ENCODE assay signal across 10 mouse cellular contexts in genomic region chr13:23950928-23951327, GRCm38 (mm10). TPM values are rescaled to one million over a fixed set of nuclear protein-coding genes. Genes with fewer than 3 reads are reported as not detected.
DNase-seq lines count a peak whose midpoint lies in the region; ATAC-seq and TF ChIP-seq lines count a peak whose summit lies in the region.
"Had no signal": no experiment of that assay in that cellular context is flagged by ENCODE, and none has a peak within 500 bp of the region (broad histone marks: within the 10 kb centered on the region; RNA-seq: fewer than 3 reads in every experiment).

No protein-coding gene starts in this region.

- no peak overlapping the region for H3K9ac ChIP-seq in CH12.LX (ENCODE audit: insufficient read depth, low read depth)
- H3K9ac ChIP-seq in hindbrain, embryonic 16.5 days (ENCODE audit: low read depth, low read length), result no peak overlapping the region
- H3K9ac ChIP-seq: heart, embryonic 12.5 days; liver, embryonic 13.5 days had no signal

- dilution Hi-C loops in CH12.LX (cut with MboI; ENCODE audit: extremely low pct_ligation_motif_present, extremely low pct_unique_long_range_greater_than_20kb, low sequenced_read_pairs), result no loop called here

- H3K4me2 ChIP-seq in CH12.LX (ENCODE audit: insufficient read depth, low read depth, poor library complexity, severe bottlenecking), result no peak overlapping the region
- H3K4me2 ChIP-seq in hindbrain, embryonic 16.5 days (ENCODE audit: low read length), result no peak overlapping the region
- H3K4me2 ChIP-seq: heart, embryonic 12.5 days; liver, embryonic 13.5 days had no signal

- H3K27me3 ChIP-seq in CH12.LX (replicated peaks), result no peaks in the 10 kb centered on the region
- no peaks in the 10 kb centered on the region for H3K27me3 ChIP-seq in hindbrain, embryonic 16.5 days (replicated peaks; ENCODE audit: control insufficient read depth, insufficient read depth, low read length)
- H3K27me3 ChIP-seq: liver, embryonic 13.5 days had no signal

- no peaks in the 10 kb centered on the region for H3K79me2 ChIP-seq in CH12.LX (replicated peaks; ENCODE audit: control insufficient read depth, extremely low read depth, insufficient read depth, poor library complexity, severe bottlenecking)

- in situ Hi-C loops in CH12.LX (cut with MboI; ENCODE audit: low pct_ligation_motif_present, low pct_unique_long_range_greater_than_20kb, low sequenced_read_pairs), result no loop called here

- ATAC-seq in megakaryocyte-erythroid progenitor cell, adult 5-6 weeks (replicated peaks; ENCODE audit: low FRiP score, low TSS enrichment, poor library complexity, severe bottlenecking), result 0 out of 2 replicates have a peak, but pooled peaks have one; percentile 55
- ATAC-seq in hindbrain, embryonic 16.5 days, result no peak
- ATAC-seq in erythroid progenitor cell, adult 5-6 weeks (replicated peaks; ENCODE audit: low FRiP score, poor library complexity, severe bottlenecking), result no peak

- no peak overlapping the region for H3K4me3 ChIP-seq in CH12.LX (replicated peaks in 1 of 3; ENCODE audit: low read depth in 2 of 3, low read length in 2 of 3, poor library complexity in 1 of 3)
- no peak overlapping the region for H3K4me3 ChIP-seq in hindbrain, embryonic 16.5 days (ENCODE audit: low read length)
- H3K4me3 ChIP-seq: heart, embryonic 12.5 days; liver, embryonic 13.5 days had no signal

- peak; percentile 38 for TF ChIP-seq RAD21 in CH12.LX (IDR thresholded peaks at IDR 0.05; ENCODE audit: low read depth, low read length)

- peak; percentile 33 to 58; a peak in 3 of 4 replicates for TF ChIP-seq CTCF in CH12.LX (conservative IDR thresholded peaks at IDR 0.05 in 1 of 2, IDR thresholded peaks at IDR 0.05 in 1 of 2; ENCODE audit: low read depth in 2 of 2, low read length in 2 of 2)
- peak; percentile 26; the same call in 1 of the 2 replicates for TF ChIP-seq CTCF in brain, embryonic 14.5 days (IDR thresholded peaks at IDR 0.05; ENCODE audit: borderline replicate concordance, extremely low read depth, insufficient read depth, insufficient read length)

- TF ChIP-seq EP300 in CH12.LX (IDR thresholded peaks at IDR 0.05; ENCODE audit: low read length), result no peak

- H3K9me3 ChIP-seq in CH12.LX (replicated peaks; ENCODE audit: low read length), result no peaks in the 10 kb centered on the region
- H3K9me3 ChIP-seq in hindbrain, embryonic 16.5 days (ENCODE audit: control insufficient read depth, low read length), result no peaks in the 10 kb centered on the region
- H3K9me3 ChIP-seq: heart, embryonic 12.5 days; liver, embryonic 13.5 days had no signal

- H3K36me3 ChIP-seq in CH12.LX (replicated peaks in 1 of 2; ENCODE audit: control insufficient read depth in 1 of 2, insufficient read depth in 1 of 2, low read length in 1 of 2), result no peaks in the 10 kb centered on the region
- H3K36me3 ChIP-seq in hindbrain, embryonic 16.5 days (ENCODE audit: control insufficient read depth, insufficient read depth, low read length), result no peaks in the 10 kb centered on the region
- H3K36me3 ChIP-seq: heart, embryonic 12.5 days; liver, embryonic 13.5 days had no signal

- peak; percentile 6 to 33 for DNase-seq in heart, adult 18-20 months
- no peak for DNase-seq in heart, adult 9 months (ENCODE audit: low spot score in 2 of 2)
- peak; percentile 29 for DNase-seq in CH12.LX (ENCODE audit: extremely low read depth)
- no peak for DNase-seq in brain, embryonic 14.5 days (ENCODE audit: low read depth)
- DNase-seq in urinary bladder, postnatal 25 days (ENCODE audit: low spot score), result no peak
- DNase-seq: liver, embryonic 13.5 days had no signal

- TF ChIP-seq POLR2A in CH12.LX (IDR thresholded peaks at IDR 0.05; ENCODE audit: low read depth, low read length), result no peak
- no peak for TF ChIP-seq POLR2A in brain, embryonic 14.5 days (IDR thresholded peaks at IDR 0.05; ENCODE audit: borderline replicate concordance, extremely low read depth, insufficient read depth, insufficient read length, poor library complexity, severe bottlenecking)

- 75% methylated on average over 3 of the region's 3 CpGs for WGBS in hindbrain, embryonic 16.5 days

- H3K27ac ChIP-seq in CH12.LX (ENCODE audit: insufficient read depth, low read depth), result no peak overlapping the region
- H3K27ac ChIP-seq in hindbrain, embryonic 16.5 days (ENCODE audit: low read depth, low read length), result no peak overlapping the region
- H3K27ac ChIP-seq: liver, embryonic 13.5 days had no signal

- peaks cover 3 to 9% of the 10 kb centered on the region in 2 experiments; a peak in 3 of 4 replicates for H3K4me1 ChIP-seq in CH12.LX (ENCODE audit: control insufficient read depth in 1 of 2, insufficient read depth in 2 of 2)
- H3K4me1 ChIP-seq in hindbrain, embryonic 16.5 days (ENCODE audit: control insufficient read depth, insufficient read depth, low read depth, low read length), result no peaks in the 10 kb centered on the region; the same call in 1 of the 2 replicates
- H3K4me1 ChIP-seq: heart, embryonic 12.5 days; liver, embryonic 13.5 days had no signal

TF ChIP-seq in CH12.LX, 34 proteins besides CTCF, POLR2A, EP300 and RAD21 (continues in another document):
- TF ChIP-seq SMC3 (IDR thresholded peaks at IDR 0.05; ENCODE audit: low read depth, low read length), result peak; percentile 51
- TF ChIP-seq ZKSCAN1 (IDR thresholded peaks at IDR 0.05; ENCODE audit: borderline replicate concordance, low read depth, low read length), result no peak
- TF ChIP-seq SIN3A (IDR thresholded peaks at IDR 0.05; ENCODE audit: low read length), result no peak
- TF ChIP-seq MYC (IDR thresholded peaks at IDR 0.05; ENCODE audit: low read depth, low read length), result no peak
- TF ChIP-seq RCOR1 (conservative IDR thresholded peaks at IDR 0.05; ENCODE audit: low read depth, low read length), result no peak
- no peak for TF ChIP-seq PAX5 (IDR thresholded peaks at IDR 0.05; ENCODE audit: low read length)
- TF ChIP-seq ETS1 (conservative IDR thresholded peaks at IDR 0.05; ENCODE audit: low read depth, low read length), result no peak
- TF ChIP-seq CHD1 (IDR thresholded peaks at IDR 0.05; ENCODE audit: low read depth, low read length), result no peak
- no peak for TF ChIP-seq MXI1 (IDR thresholded peaks at IDR 0.05; ENCODE audit: low read depth, low read length)
- TF ChIP-seq ZC3H11A (IDR thresholded peaks at IDR 0.05; ENCODE audit: low read depth, low read length), result no peak
- no peak for TF ChIP-seq E2F4 (IDR thresholded peaks at IDR 0.05; ENCODE audit: insufficient replicate concordance, low read depth, low read length)
- TF ChIP-seq UBTF (IDR thresholded peaks at IDR 0.05; ENCODE audit: low read depth, low read length), result no peak
- 0 out of 2 replicates have a peak, but pooled peaks have one; percentile 17 for TF ChIP-seq BHLHE40 (IDR thresholded peaks at IDR 0.05; ENCODE audit: low read depth, low read length)
- no peak for TF ChIP-seq HCFC1 (IDR thresholded peaks at IDR 0.05; ENCODE audit: low read depth, low read length)

RNA-seq across cellular contexts. Expression of gene Hist1h2aa, which starts 16.7 kb away (rescaled TPM):
- not detected for total RNA-seq in heart, adult 18-20 months (2021)
- not detected in 2 replicates for total RNA-seq in CH12.LX (2012; rRNA removed)
- total RNA-seq in CH12.LX (2014; rRNA removed), result not detected in 2 replicates
- polyA plus RNA-seq in CH12.LX (2012; ENCODE audit: insufficient read length, low read depth), result not detected in 2 replicates
- polyA plus RNA-seq in brain, embryonic 14.5 days (2012; rRNA removed), result not detected in 2 replicates
- not detected in 2 replicates for total RNA-seq in megakaryocyte-erythroid progenitor cell, adult 5-6 weeks (2014; fragmentation: Nextera tagmentation)
- total RNA-seq in megakaryocyte-erythroid progenitor cell, adult 5-6 weeks (2017), result not detected in 2 replicates
- not detected in 2 replicates for polyA plus RNA-seq in hindbrain, embryonic 16.5 days (2015; fragmentation: Nextera tagmentation; extraction: Ambion mirVana)
- not detected in 2 replicates for total RNA-seq in erythroid progenitor cell, adult 5-6 weeks (2015; ENCODE audit: low replicate concordance)
- total RNA-seq in erythroid progenitor cell, adult 5-6 weeks (2017; ENCODE audit: low replicate concordance), result not detected in 2 replicates
- polyA plus RNA-seq: heart, embryonic 12.5 days; liver, embryonic 13.5 days had no signal

RNA-seq across cellular contexts. Expression of gene Hist1h2ba, which starts 17.0 kb away (rescaled TPM):
- total RNA-seq in heart, adult 18-20 months (2021), result not detected
- not detected in 2 replicates for total RNA-seq in CH12.LX (2012; rRNA removed)
- not detected in 2 replicates for total RNA-seq in CH12.LX (2014; rRNA removed)
- polyA plus RNA-seq in CH12.LX (2012; ENCODE audit: insufficient read length, low read depth), result not detected in 2 replicates
- polyA plus RNA-seq in brain, embryonic 14.5 days (2012; rRNA removed), result not detected in 2 replicates
- not detected in 2 replicates for total RNA-seq in megakaryocyte-erythroid progenitor cell, adult 5-6 weeks (2014; fragmentation: Nextera tagmentation)
- not detected in 2 replicates for total RNA-seq in megakaryocyte-erythroid progenitor cell, adult 5-6 weeks (2017)
- polyA plus RNA-seq in hindbrain, embryonic 16.5 days (2015; fragmentation: Nextera tagmentation; extraction: Ambion mirVana), result not detected in 2 replicates
- total RNA-seq in erythroid progenitor cell, adult 5-6 weeks (2015; ENCODE audit: low replicate concordance), result not detected in 2 replicates
- total RNA-seq in erythroid progenitor cell, adult 5-6 weeks (2017; ENCODE audit: low replicate concordance), result not detected in 2 replicates
- polyA plus RNA-seq: heart, embryonic 12.5 days; liver, embryonic 13.5 days had no signal

RNA-seq across cellular contexts. Expression of gene Slc17a4, which starts 36.1 kb away (rescaled TPM):
- not detected for total RNA-seq in heart, adult 18-20 months (2021)
- 0.08 TPM in 1 of 2 replicates, not detected in the other for total RNA-seq in CH12.LX (2012; rRNA removed)
- total RNA-seq in CH12.LX (2014; rRNA removed), result 0.23 and 0.35 TPM in 2 replicates
- 0.26 and 0.37 TPM in 2 replicates for polyA plus RNA-seq in CH12.LX (2012; ENCODE audit: insufficient read length, low read depth)
- polyA plus RNA-seq in brain, embryonic 14.5 days (2012; rRNA removed), result not detected in 2 replicates
- total RNA-seq in megakaryocyte-erythroid progenitor cell, adult 5-6 weeks (2014; fragmentation: Nextera tagmentation), result 1.2 TPM in 2 replicates
- 1.0 and 1.3 TPM in 2 replicates for total RNA-seq in megakaryocyte-erythroid progenitor cell, adult 5-6 weeks (2017)
- not detected in 2 replicates for polyA plus RNA-seq in hindbrain, embryonic 16.5 days (2015; fragmentation: Nextera tagmentation; extraction: Ambion mirVana)
- total RNA-seq in erythroid progenitor cell, adult 5-6 weeks (2015; ENCODE audit: low replicate concordance), result 0.42 TPM in 1 of 2 replicates, not detected in the other
- total RNA-seq in erythroid progenitor cell, adult 5-6 weeks (2017; ENCODE audit: low replicate concordance), result 2.4 TPM in 1 of 2 replicates, not detected in the other
- polyA plus RNA-seq: heart, embryonic 12.5 days had no signal

RNA-seq across cellular contexts. Expression of gene Scgn, which starts 40.1 kb away (rescaled TPM):
- total RNA-seq in heart, adult 18-20 months (2021), result not detected
- total RNA-seq in CH12.LX (2012; rRNA removed), result not detected in 2 replicates
- total RNA-seq in CH12.LX (2014; rRNA removed), result not detected in 2 replicates
- polyA plus RNA-seq in CH12.LX (2012; ENCODE audit: insufficient read length, low read depth), result not detected in 2 replicates
- polyA plus RNA-seq in brain, embryonic 14.5 days (2012; rRNA removed), result 1.3 and 1.7 TPM in 2 replicates
- not detected in 2 replicates for total RNA-seq in megakaryocyte-erythroid progenitor cell, adult 5-6 weeks (2014; fragmentation: Nextera tagmentation)
- not detected in 2 replicates for total RNA-seq in megakaryocyte-erythroid progenitor cell, adult 5-6 weeks (2017)
- 0.68 and 1.7 TPM in 2 replicates for polyA plus RNA-seq in hindbrain, embryonic 16.5 days (2015; fragmentation: Nextera tagmentation; extraction: Ambion mirVana)
- not detected in 2 replicates for total RNA-seq in erythroid progenitor cell, adult 5-6 weeks (2015; ENCODE audit: low replicate concordance)
- not detected in 2 replicates for total RNA-seq in erythroid progenitor cell, adult 5-6 weeks (2017; ENCODE audit: low replicate concordance)
- polyA plus RNA-seq: heart, embryonic 12.5 days; liver, embryonic 13.5 days had no signal

Comparison
In these comparisons a context has a peak if more than half of its experiments do, and no peak if none do; other contexts are left out.
1. DNase-seq: peak in heart, adult 18-20 months (2 of 2) and CH12.LX (single experiment); none in heart, adult 9 months (0 of 2), brain, embryonic 14.5 days (single experiment) and urinary bladder, postnatal 25 days (single experiment).